Mouse (Mus musculus) megakaryocyte progenitor cell, adult 5-6 weeks (primary cell): ENCODE data around the gene Dnmt1. TPM values are rescaled to one million over a fixed set of nuclear protein-coding genes. Genes with fewer than 3 reads are reported as not detected.

Source experiments
- ATAC-seq: replicated peaks from 2 replicates; pipeline ENCODE4 v1.8.0; 2016; ENCODE audit warnings: mild to moderate bottlenecking, moderate TSS enrichment, inconsistent platforms; ENCODE audit not compliant: poor library complexity
- total RNA-seq, 2 experiments: library from RNA; stranded (forward) in 1 of 2; stranded (reverse) in 1 of 2; fragments of 157-497, 149-512 nt in 1 of 2; fragments of 200-1000 nt in 1 of 2; gene quantifications; 2 replicates each; pipeline versions ENCODE4 v1.2.3 to v1.2.4; 2015 to 2017

Gene Dnmt1
- total RNA-seq (2015) (109 and 114 TPM in 2 replicates), total RNA-seq (2017) (222 and 314 TPM in 2 replicates)

- ATAC-seq = no peak
These were observed at the start of gene Dnmt1 for GRCm38 (mm10) chr9:20959430-20959938. Gene Dnmt1, minus strand, starts transcription at chr9:20959888.

- ATAC-seq = peak; percentile 38; the same call in 1 of the 2 replicates
These were observed 48.3 kb upstream of the Dnmt1 start for GRCm38 (mm10) chr9:21008007-21008406.

- no peak for ATAC-seq
These were observed 47.7 kb upstream of the Dnmt1 start for GRCm38 (mm10) chr9:21007313-21007952.

DNA sequence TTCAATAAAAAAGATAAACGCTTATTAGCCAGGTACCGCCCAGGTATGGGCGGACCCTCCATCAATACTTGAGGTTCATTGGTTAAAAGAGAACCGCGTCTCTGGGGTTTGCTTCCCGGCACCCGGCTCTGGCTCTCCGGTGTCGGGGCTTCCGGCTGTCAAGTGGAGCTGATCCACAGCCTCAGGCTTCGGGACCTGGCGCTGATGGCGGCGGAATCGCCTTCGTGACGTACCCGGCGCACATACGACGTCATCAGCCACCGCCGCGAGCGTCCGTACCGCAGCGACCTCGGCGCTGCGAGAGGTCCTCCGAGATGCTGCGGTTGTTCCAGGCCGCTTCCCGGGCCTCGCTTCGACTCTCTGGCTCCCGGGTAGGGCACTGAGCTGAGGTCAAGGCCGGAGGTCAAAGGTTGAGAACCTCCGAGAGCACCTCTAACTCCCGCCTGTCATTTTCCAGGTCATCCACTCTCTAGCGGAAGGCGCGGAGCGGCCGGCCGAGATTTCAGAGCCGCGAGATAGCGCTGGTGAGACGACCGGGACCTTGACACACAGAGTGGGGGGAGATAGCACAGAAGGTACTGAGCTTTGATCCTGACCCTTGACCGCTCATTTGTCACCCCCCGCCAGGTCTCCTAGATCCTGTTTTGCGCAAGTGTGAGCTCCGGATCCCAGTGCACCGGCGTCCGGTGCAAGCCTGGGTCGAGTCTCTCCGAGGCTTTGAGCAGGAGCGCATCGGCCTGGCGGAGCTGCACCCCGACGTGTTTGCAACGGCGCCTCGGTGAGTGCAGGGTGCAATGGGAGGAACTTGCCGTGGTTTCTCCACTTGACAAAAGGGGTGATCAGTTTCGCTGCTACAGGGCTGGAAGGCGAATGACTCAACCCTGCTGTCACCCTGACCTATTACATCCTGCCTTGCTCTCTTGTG lies 43.2 kb upstream of the Dnmt1 start, which contains the start of gene Mrpl4:
Gene Mrpl4, plus strand, starts transcription at position 112 of the 925 bp plus-strand sequence.
- ATAC-seq = peak; percentile 94

- no peak for ATAC-seq
These were observed 42.6 kb upstream of the Dnmt1 start for GRCm38 (mm10) chr9:21002270-21002626.

- ATAC-seq = no peak
These were observed 42.0 kb upstream of the Dnmt1 start for GRCm38 (mm10) chr9:21001651-21002200.

DNA sequence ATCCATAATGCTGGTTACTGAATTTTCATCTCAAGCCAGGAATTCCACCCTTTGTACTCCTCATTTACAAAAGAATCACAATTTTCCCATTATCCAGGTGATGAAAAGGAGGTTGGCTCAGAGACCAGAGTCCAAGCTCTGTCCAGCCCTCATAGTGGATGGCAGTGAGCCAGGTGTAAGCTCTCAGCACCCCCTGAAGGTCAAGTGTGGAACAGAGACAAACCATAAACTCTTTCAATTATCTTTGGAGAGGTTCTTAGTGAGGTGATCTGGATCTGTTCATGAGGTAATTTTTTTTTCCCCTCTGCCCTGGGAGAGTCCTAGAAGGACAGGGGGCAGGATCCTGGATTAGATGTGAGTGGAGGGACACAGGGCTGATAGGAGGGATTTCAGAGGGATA lies 41.1 kb upstream of the Dnmt1 start:
- ATAC-seq = no peak; the same call in 1 of the 2 replicates

- 0 out of 2 replicates have a peak, but pooled peaks have one; percentile 15 for ATAC-seq
These were observed 38.6 kb upstream of the Dnmt1 start for GRCm38 (mm10) chr9:20998337-20998736.

GRCm38 (mm10) chr9:20997065-20997464 lies 37.4 kb upstream of the Dnmt1 start:
- peak; percentile 72 for ATAC-seq

GRCm38 (mm10) chr9:20995069-20995468 lies 35.4 kb upstream of the Dnmt1 start:
- no peak for ATAC-seq

DNA sequence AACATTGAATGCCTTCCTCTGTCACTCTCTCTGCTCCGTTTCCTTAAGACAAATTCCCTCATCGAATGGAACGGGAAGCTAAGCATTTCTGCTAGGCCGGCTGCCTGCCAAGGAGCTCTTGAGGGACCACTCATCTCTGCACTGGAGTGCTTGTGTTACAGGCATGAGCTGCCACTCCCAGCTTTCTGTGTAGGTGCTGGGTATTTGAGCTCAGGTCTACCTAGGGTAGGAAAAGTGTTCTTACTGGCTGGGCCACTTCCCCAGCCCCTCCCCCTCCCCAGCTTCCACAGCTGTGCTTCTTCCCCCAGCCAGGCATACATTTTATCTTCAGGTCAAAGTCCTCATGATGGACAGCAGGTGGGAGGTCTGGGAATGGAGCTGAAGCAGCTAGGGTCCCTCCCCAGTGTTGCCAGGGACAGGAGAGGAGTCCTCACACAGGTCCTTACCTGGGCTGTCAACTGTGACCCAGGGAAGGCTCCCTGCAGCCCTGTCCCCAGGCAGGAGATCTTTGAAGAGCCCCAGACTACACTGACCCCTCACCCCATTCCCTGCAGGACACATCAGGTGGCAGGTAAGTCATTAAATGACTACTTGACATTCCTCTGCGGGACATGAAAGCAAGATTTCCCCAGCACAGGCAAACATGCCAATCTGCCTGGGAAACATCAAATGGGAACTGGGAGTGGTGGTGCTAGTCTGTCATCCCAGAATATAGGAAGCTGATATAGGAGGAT lies 33.6 kb upstream of the Dnmt1 start:
- ATAC-seq = no peak

DNA sequence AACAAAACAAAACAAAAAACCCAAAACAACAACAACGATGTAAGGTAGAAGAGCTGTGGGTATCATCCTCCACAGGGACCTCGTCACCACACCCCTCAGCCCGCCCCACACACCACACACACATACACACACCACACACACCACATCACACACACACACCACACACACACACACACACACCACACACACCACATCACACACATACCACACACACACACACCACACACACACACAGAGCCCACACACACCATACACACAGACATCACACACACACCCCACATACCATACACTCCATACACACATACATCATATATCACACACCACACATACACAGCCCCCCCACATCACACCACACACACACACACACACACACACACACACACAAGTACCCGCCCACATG lies 31.9 kb upstream of the Dnmt1 start:
- no peak for ATAC-seq

DNA sequence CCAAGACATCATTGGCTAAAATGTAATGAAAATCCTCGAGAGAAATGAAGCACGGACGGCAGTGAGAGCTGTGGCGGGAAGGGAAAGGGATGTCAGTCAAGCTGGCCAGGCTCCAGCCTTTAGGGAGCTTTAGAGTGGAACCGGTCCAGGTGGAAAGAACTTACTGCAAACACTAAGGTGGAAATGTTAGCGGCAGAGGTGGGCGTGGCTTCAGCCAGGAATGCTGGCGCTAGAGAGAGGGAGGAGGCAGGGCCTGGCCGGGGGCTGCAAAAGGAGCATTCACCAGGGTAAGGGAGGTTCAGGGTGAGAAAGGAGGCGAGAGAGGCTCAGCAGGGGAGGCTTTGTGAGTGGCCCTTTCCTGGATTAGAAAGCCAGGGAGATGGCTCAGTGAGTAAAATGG lies 31.2 kb upstream of the Dnmt1 start:
- no peak for ATAC-seq

GRCm38 (mm10) chr9:20987953-20988352 lies 28.3 kb upstream of the Dnmt1 start:
- ATAC-seq = no peak

- ATAC-seq = no peak
These were observed 27.4 kb upstream of the Dnmt1 start for GRCm38 (mm10) chr9:20986952-20987686.

- ATAC-seq = no peak
These were observed 23.5 kb upstream of the Dnmt1 start for GRCm38 (mm10) chr9:20983169-20983568.

DNA sequence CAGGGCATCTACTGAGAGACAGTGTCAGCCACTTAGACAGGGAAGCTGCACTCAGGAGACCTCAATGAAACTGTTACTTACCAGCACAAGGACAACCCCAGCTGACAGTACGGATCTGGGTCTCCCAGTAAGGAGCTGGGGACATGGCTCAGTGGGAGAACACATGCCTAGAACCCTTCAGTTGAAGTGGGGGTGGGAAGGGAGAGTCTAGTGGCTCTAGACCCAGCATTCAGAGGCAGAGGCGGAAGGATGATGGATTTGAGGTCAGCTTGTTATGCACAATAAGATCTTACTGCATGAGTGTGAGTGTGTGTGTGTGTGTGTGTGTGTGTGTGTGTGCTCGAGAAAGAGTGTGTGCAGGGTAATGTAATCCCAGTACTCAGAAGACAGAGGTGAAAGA lies 22.5 kb upstream of the Dnmt1 start:
- no peak for ATAC-seq

DNA sequence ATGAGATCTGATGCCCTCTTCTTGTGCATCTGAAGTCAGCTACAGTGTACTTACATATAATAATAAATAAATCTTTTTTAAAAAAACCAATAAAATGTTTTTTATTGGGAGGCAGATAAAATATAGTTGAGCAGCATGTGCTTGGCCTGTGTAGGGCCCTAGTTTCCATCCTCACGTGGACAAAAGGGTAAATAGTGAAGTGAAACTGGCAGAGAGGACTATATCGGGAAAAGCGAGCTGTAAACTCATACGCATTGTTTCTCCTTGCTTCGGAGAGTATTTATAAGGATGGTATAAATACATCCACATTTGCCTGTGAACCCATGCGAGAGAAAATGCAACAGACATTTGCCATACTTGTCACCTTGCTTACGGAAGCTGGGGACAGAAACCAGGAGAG lies 20.1 kb upstream of the Dnmt1 start:
- no peak for ATAC-seq

GRCm38 (mm10) chr9:20979181-20979580 lies 19.5 kb upstream of the Dnmt1 start:
- no peak for ATAC-seq
